Mouse (Mus musculus) lung, adult 2 months (tissue): ENCODE data around the gene 6030468B19Rik.

Experiments used
- CTCF ChIP-seq: fragments of 200-500 bp; IDR thresholded peaks from 2 replicates; pipeline ENCODE4 v1.5.1; 2011; ENCODE audit warnings: mild to moderate bottlenecking, low read length, control low read depth; ENCODE audit not compliant: insufficient read depth
- POLR2A ChIP-seq: fragments of 200-500 bp; IDR thresholded peaks from 2 replicates; pipeline ENCODE4 v1.6.1; 2011; ENCODE audit warnings: low read depth, mild to moderate bottlenecking, control low read depth, low read length, borderline replicate concordance; ENCODE audit errors: extremely low read depth

DNA sequence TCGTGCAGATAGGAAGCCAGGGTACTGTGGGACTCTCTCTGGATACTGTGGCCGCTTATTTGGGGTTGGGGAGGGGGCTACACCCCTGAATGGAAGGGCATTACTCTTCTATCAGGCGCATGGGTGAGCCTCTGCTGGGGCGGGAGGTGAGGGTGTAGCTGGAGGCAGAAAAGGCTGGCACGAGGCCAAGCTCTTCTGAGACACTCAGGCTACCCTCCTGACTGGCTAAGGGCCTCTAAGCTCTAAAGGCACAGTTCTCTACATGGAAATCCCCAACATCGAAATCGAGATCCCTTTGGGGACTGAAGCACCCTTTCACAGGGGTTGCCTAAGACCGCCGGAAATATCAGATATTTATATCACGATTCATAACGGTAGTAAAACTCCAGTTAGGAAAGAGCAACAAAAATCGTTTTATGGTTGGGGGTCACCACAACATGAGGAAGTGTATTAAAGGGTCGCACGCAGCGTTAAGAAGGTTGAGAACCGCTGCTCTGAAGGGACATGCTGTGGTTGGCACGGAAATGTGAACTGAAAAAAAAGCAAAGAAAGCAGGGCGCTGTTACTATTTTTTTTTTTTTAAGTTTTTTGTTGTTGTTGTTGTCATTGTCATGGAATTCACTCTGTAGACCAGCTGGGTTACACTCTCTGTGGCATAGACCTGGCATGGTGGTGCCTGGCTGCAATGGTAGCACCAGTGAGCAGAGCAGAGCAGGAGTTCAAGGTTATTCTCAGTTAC, 30.9 kb downstream of the 6030468B19Rik start:
- TF ChIP-seq POLR2A: no peak
- no peak for TF ChIP-seq CTCF
